Mouse (Mus musculus) E14TG2a.4 (cell line): ENCODE measurements around the gene Hgd.

Experiments
- H3K27me3 ChIP-seq: 2 replicates; pipeline ENCODE4 v1.6.1; 2014; ENCODE audit warnings: low read length, control low read depth; ENCODE audit not compliant: insufficient read depth
- H3K36me3 ChIP-seq: 2 replicates; pipeline ENCODE4 v1.6.1; 2014; ENCODE audit warnings: low read length, control low read depth; ENCODE audit not compliant: insufficient read depth
- H3K4me1 ChIP-seq: replicated peaks from 2 replicates; pipeline ENCODE4 v1.6.1; 2014; ENCODE audit warnings: low read depth, low read length, control low read depth
- H3K4me3 ChIP-seq: replicated peaks from 2 replicates; pipeline ENCODE4 v1.5.1; 2014; ENCODE audit warnings: mild to moderate bottlenecking, low read length
- H3K9me3 ChIP-seq: 2 replicates; pipeline ENCODE4 v1.6.1; 2014; ENCODE audit warnings: low read length, control low read depth
- CTCF ChIP-seq: conservative IDR thresholded peaks from 2 replicates; pipeline ENCODE4 v1.5.1; 2014; ENCODE audit warnings: low read length
- NANOG ChIP-seq: IDR thresholded peaks from 2 replicates; pipeline ENCODE4 v1.6.1; 2014; ENCODE audit warnings: borderline replicate concordance, low read length, mixed read lengths
- POU5F1 ChIP-seq: IDR thresholded peaks from 2 replicates; pipeline ENCODE4 v1.6.1; 2014; ENCODE audit warnings: low read length, borderline replicate concordance

The Hgd gene

GRCm38 (mm10) chr16:37579994-37580393 lies at the start of gene Hgd:
TSS of gene Hgd (plus strand) at chr16:37580153.
- H3K9me3 ChIP-seq = no peaks in the 10 kb centered on the region
- H3K27me3 ChIP-seq = peaks cover 15% of the 10 kb centered on the region
- H3K4me3 ChIP-seq = no peak within 1 kb of the TSS
- H3K4me1 ChIP-seq = peaks cover 13% of the 10 kb centered on the region
- TF ChIP-seq NANOG (no peak), POU5F1 (no peak), CTCF (no peak)
- H3K36me3 ChIP-seq = no peaks in the 10 kb centered on the region

GRCm38 (mm10) chr16:37530170-37530569 lies 49.8 kb upstream of the Hgd start:
- Histone ChIP-seq H3K36me3 (peaks cover 82% of the 10 kb centered on the region), H3K4me1 (peaks cover 40% of the 10 kb centered on the region), H3K27me3 (no peaks in the 10 kb centered on the region), H3K9me3 (no peaks in the 10 kb centered on the region), H3K4me3 (no peak overlapping the region)
- TF ChIP-seq CTCF (no peak), POU5F1 (no peak), NANOG (no peak)

GRCm38 (mm10) chr16:37532046-37532445 lies 47.9 kb upstream of the Hgd start:
- Histone ChIP-seq H3K4me1 (peaks cover 46% of the 10 kb centered on the region), H3K4me3 (no peak overlapping the region), H3K27me3 (no peaks in the 10 kb centered on the region), H3K36me3 (peaks cover 82% of the 10 kb centered on the region), H3K9me3 (no peaks in the 10 kb centered on the region)
- TF ChIP-seq NANOG (no peak), POU5F1 (no peak), CTCF (no peak)

- Histone ChIP-seq H3K27me3 (no peaks in the 10 kb centered on the region), H3K36me3 (peaks cover 83% of the 10 kb centered on the region), H3K4me1 (peaks cover 61% of the 10 kb centered on the region), H3K9me3 (no peaks in the 10 kb centered on the region), H3K4me3 (no peak overlapping the region)
- TF ChIP-seq CTCF (no peak), NANOG (no peak), POU5F1 (no peak)
Observed at GRCm38 (mm10) chr16:37533369-37534068, 46.4 kb upstream of the Hgd start.

GRCm38 (mm10) chr16:37539240-37539610 lies 40.7 kb upstream of the Hgd start:
- TF ChIP-seq CTCF (no peak), NANOG (no peak), POU5F1 (no peak)
- H3K27me3 ChIP-seq = no peaks in the 10 kb centered on the region

GRCm38 (mm10) chr16:37539611-37540580 lies 40.1 kb upstream of the Hgd start, which contains the start of the genes Gtf2e1 and Rabl3:
TSS of gene Gtf2e1 (minus strand) at chr16:37539789.
TSS of gene Rabl3 (plus strand) at chr16:37539885.
- Histone ChIP-seq H3K36me3 (peaks cover 61% of the 10 kb centered on the region), H3K4me3 (peak within 1 kb of the TSS; percentile 96), H3K27me3 (no peaks in the 10 kb centered on the region), H3K4me1 (peaks cover 42% of the 10 kb centered on the region), H3K9me3 (no peaks in the 10 kb centered on the region)
- no peak for TF ChIP-seq POU5F1
- TF ChIP-seq CTCF = no peak
- TF ChIP-seq NANOG = no peak

More at GRCm38 (mm10) chr16:37539240-37539610, 40.7 kb upstream of the Hgd start:
- Histone ChIP-seq H3K36me3 (peaks cover 64% of the 10 kb centered on the region), H3K4me3 (peak overlapping the region; percentile 96), H3K9me3 (no peaks in the 10 kb centered on the region), H3K4me1 (peaks cover 49% of the 10 kb centered on the region)

GRCm38 (mm10) chr16:37540776-37541175 lies 39.2 kb upstream of the Hgd start:
- H3K9me3 ChIP-seq = no peaks in the 10 kb centered on the region
- no peaks in the 10 kb centered on the region for H3K27me3 ChIP-seq
- TF ChIP-seq CTCF = no peak
- TF ChIP-seq NANOG = no peak
- no peak for TF ChIP-seq POU5F1
- peaks cover 52% of the 10 kb centered on the region for H3K36me3 ChIP-seq
- peaks cover 36% of the 10 kb centered on the region for H3K4me1 ChIP-seq
- H3K4me3 ChIP-seq = peak overlapping the region; percentile 96

- Histone ChIP-seq H3K36me3 (peaks cover 28% of the 10 kb centered on the region), H3K4me3 (no peak overlapping the region), H3K9me3 (no peaks in the 10 kb centered on the region), H3K27me3 (no peaks in the 10 kb centered on the region), H3K4me1 (peaks cover 6% of the 10 kb centered on the region)
- TF ChIP-seq NANOG = no peak
- no peak for TF ChIP-seq CTCF
- no peak for TF ChIP-seq POU5F1
Observed at GRCm38 (mm10) chr16:37546312-37546711, 33.6 kb upstream of the Hgd start.

GRCm38 (mm10) chr16:37550266-37550665 lies 29.7 kb upstream of the Hgd start:
- peaks cover 6% of the 10 kb centered on the region for H3K4me1 ChIP-seq
- TF ChIP-seq NANOG (no peak), POU5F1 (no peak), CTCF (no peak)
- no peaks in the 10 kb centered on the region for H3K36me3 ChIP-seq
- H3K4me3 ChIP-seq = no peak overlapping the region
- H3K9me3 ChIP-seq = no peaks in the 10 kb centered on the region
- H3K27me3 ChIP-seq = no peaks in the 10 kb centered on the region
